Mouse (Mus musculus) small intestine, adult 2 months (tissue): ENCODE measurements around the gene Tuba3a. TPM values are rescaled to one million over a fixed set of nuclear protein-coding genes. Genes with fewer than 3 reads are reported as not detected.

Experiments
- H3K27ac ChIP-seq: fragments of 200-500 bp; 2 replicates; pipeline ENCODE4 v1.5.1; 2012; ENCODE audit warnings: low read depth, low read length, control low read depth, inconsistent platforms; ENCODE audit not compliant: insufficient read depth
- H3K27me3 ChIP-seq: fragments of 200-500 bp; 2 replicates; pipeline ENCODE4 v1.6.1; 2012; ENCODE audit warnings: mild to moderate bottlenecking, moderate library complexity, low read length, inconsistent platforms; ENCODE audit not compliant: control insufficient read depth, insufficient read depth
- H3K36me3 ChIP-seq: fragments of 200-500 bp; 2 replicates; pipeline ENCODE4 v1.6.1; 2012; ENCODE audit warnings: mild to moderate bottlenecking, low read length, control low read depth, inconsistent platforms; ENCODE audit not compliant: control insufficient read depth, insufficient read depth
- H3K4me1 ChIP-seq: fragments of 200-500 bp; 2 replicates; pipeline ENCODE4 v1.6.1; 2012; ENCODE audit warnings: low read length, inconsistent platforms, mixed read lengths; ENCODE audit not compliant: control insufficient read depth, insufficient read depth, insufficient read length
- H3K4me3 ChIP-seq: fragments of 200-500 bp; 2 replicates; pipeline ENCODE4 v1.5.1; 2012; ENCODE audit warnings: low read depth, mild to moderate bottlenecking, control low read depth, inconsistent platforms, low read length, moderate library complexity
- CTCF ChIP-seq: fragments of 200-500 bp; IDR thresholded peaks from 2 replicates; pipeline ENCODE4 v1.5.1; 2012; ENCODE audit warnings: low read depth, mild to moderate bottlenecking, control low read depth, inconsistent platforms, low read length, moderate library complexity, mixed read lengths; ENCODE audit not compliant: insufficient replicate concordance, insufficient read length; ENCODE audit errors: extremely low read depth
- POLR2A ChIP-seq: fragments of 200-500 bp; IDR thresholded peaks from 2 replicates; pipeline ENCODE4 v1.6.1; 2012; ENCODE audit warnings: low read depth, mild to moderate bottlenecking, control low read depth, inconsistent platforms, low read length, moderate library complexity
- WGBS: fragments of 180-500 bp; shearing (Covaris S2); methylation state at CpG from one replicate; pipeline ENCODE4 v1.1.7; 2018; 5-methylcytosine and 5-hydroxymethylcytosine counted together
- polyA plus RNA-seq: library from polyadenylated mRNA; depleted of rRNA; stranded (reverse); fragments of >200 nt; gene quantifications from 2 replicates; pipeline ENCODE4 v1.2.3, GENCODE M21; 2012

The Tuba3a gene
- polyA plus RNA-seq, 1 experiment, result not detected

- Histone ChIP-seq H3K36me3 (no peaks in the 10 kb centered on the region), H3K27ac (no peak overlapping the region), H3K27me3 (no peaks in the 10 kb centered on the region), H3K4me1 (peaks cover 6% of the 10 kb centered on the region; the same call in 1 of the 2 replicates), H3K4me3 (no peak overlapping the region)
- TF ChIP-seq POLR2A (no peak), CTCF (no peak)
- WGBS, result 80% methylated on average over 13 of the region's 13 CpGs
Observed at GRCm38 (mm10) chr6:125322794-125323193, 37.0 kb upstream of the Tuba3a start.

DNA sequence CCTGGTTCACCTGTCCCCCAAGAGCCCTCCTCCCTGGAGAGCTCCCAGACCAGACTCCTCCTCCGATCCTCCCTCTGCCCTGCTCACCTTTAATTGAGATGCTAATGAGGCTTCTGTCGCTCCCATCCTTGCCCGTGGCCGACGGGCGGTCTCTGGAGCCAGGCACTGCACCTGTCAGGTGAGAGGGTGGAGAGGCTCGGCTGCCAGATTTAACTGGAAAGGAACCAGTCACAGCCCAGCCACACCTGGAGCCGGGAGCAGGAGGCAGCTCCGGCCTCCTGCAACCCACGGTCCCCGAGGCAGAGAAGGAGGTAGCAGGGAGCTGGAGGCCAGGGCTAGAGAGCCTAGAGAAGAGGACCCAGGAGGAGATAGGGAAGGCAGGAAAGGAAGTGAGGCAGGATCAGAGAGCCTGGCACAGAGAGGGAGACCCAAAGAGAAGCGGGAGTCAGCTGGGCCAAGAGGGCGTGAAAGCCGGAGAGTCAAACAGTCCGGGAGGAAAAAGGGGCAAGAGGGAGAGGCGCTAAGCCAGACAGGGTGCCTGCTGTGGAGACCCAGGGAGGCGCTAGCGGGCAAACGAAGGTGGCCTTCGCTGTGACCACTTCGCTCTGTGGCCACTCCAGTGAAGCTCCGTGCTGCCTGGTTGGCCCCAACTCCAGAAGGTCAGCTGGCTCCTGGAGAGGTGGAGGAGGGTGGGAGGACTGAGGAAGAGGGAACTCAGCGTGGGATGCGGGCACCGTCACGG, 35.4 kb upstream of the Tuba3a start:
- H3K27me3 ChIP-seq, result no peaks in the 10 kb centered on the region
- H3K4me3 ChIP-seq, result peak overlapping the region; percentile 46
- no peaks in the 10 kb centered on the region for H3K36me3 ChIP-seq
- H3K27ac ChIP-seq, result 0 out of 2 replicates have a peak overlapping the region, but pooled peaks have one; percentile 13
- peaks cover 6% of the 10 kb centered on the region; the same call in 1 of the 2 replicates for H3K4me1 ChIP-seq
- 31% methylated on average over 26 of the region's 26 CpGs for WGBS
- TF ChIP-seq CTCF (no peak), POLR2A (no peak; the same call in 1 of the 2 replicates)

- Histone ChIP-seq H3K4me1 (peaks cover 6% of the 10 kb centered on the region; the same call in 1 of the 2 replicates), H3K27ac (0 out of 2 replicates have a peak within 1 kb of the TSS, but pooled peaks have one; percentile 13), H3K36me3 (no peaks in the 10 kb centered on the region), H3K27me3 (no peaks in the 10 kb centered on the region), H3K4me3 (peak within 1 kb of the TSS; percentile 46)
- 100% methylated on average over 1 of the region's 1 CpGs for WGBS
- TF ChIP-seq CTCF, result no peak
- no peak for TF ChIP-seq POLR2A
Observed at GRCm38 (mm10) chr6:125320323-125320722, 34.5 kb upstream of the Tuba3a start, which contains the start of gene Scnn1a. TSS of gene Scnn1a (plus strand) at chr6:125320659.

- Histone ChIP-seq H3K27ac (no peak overlapping the region), H3K4me1 (peaks cover 6% of the 10 kb centered on the region; the same call in 1 of the 2 replicates), H3K27me3 (no peaks in the 10 kb centered on the region), H3K4me3 (no peak overlapping the region), H3K36me3 (no peaks in the 10 kb centered on the region)
- no peak for TF ChIP-seq POLR2A
- TF ChIP-seq CTCF, result no peak
Observed at GRCm38 (mm10) chr6:125319919-125320296, 34.1 kb upstream of the Tuba3a start.

- peaks cover 7% of the 10 kb centered on the region for H3K4me1 ChIP-seq
- no peak for TF ChIP-seq POLR2A
- no peak for TF ChIP-seq CTCF
- H3K27ac ChIP-seq, result peak overlapping the region; percentile 32; the same call in 1 of the 2 replicates
- H3K27me3 ChIP-seq, result no peaks in the 10 kb centered on the region
- H3K36me3 ChIP-seq, result no peaks in the 10 kb centered on the region
- 79% methylated on average over 15 of the region's 15 CpGs for WGBS
- no peak overlapping the region for H3K4me3 ChIP-seq
Observed at GRCm38 (mm10) chr6:125318981-125319918, 33.4 kb upstream of the Tuba3a start.

GRCm38 (mm10) chr6:125317077-125317476, 31.2 kb upstream of the Tuba3a start:
- Histone ChIP-seq H3K36me3 (peaks cover 3% of the 10 kb centered on the region), H3K27me3 (no peaks in the 10 kb centered on the region), H3K4me3 (no peak overlapping the region), H3K4me1 (peaks cover 17% of the 10 kb centered on the region), H3K27ac (no peak overlapping the region)
- TF ChIP-seq CTCF (no peak), POLR2A (no peak)
- WGBS, result 46% methylated on average over 7 of the region's 7 CpGs

DNA sequence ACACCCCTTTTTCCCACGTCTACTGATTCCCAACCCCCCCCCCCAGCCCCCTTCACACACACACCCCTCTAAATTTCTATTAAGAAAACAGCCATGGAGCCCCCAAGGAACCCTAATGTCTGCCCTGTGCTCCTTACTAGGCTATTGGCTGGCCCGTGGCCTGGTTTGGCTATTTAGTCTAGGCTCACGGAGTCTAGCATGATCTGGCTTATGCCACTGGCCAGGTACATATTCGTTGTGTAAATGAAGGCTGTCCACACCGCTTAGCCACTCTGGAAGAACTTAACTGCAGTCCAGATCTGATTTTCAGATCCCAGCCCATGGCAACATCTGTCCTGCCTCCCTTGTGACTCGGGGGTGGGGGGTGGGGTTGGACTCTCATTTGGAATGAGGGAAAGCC, 28.9 kb upstream of the Tuba3a start:
- Histone ChIP-seq H3K36me3 (peaks cover 16% of the 10 kb centered on the region), H3K4me1 (peaks cover 17% of the 10 kb centered on the region), H3K27me3 (no peaks in the 10 kb centered on the region), H3K27ac (no peak overlapping the region), H3K4me3 (no peak overlapping the region)
- WGBS, result 75% methylated on average over 6 of the region's 6 CpGs
- TF ChIP-seq CTCF, result no peak
- TF ChIP-seq POLR2A, result no peak
